Mouse (Mus musculus) lung, embryonic 16.5 days (tissue): ENCODE measurements around the gene Hmcn1. TPM values are rescaled to one million over a fixed set of nuclear protein-coding genes. Genes with fewer than 3 reads are reported as not detected.

Experiments
- ATAC-seq: fragments of 200-750 bp; cut with Nextera tagmentation; 2 replicates; pipeline ENCODE4 v1.8.0; 2017; ENCODE audit warnings: low read depth, mild to moderate bottlenecking, moderate library complexity
- H3K27ac ChIP-seq: fragments of 300-500 bp; sonication (generic); 2 replicates; pipeline ENCODE4 v1.5.1; 2014; ENCODE audit warnings: mild to moderate bottlenecking, control low read depth, low read length
- H3K27me3 ChIP-seq: fragments of 300-500 bp; sonication (generic); 2 replicates; pipeline ENCODE4 v1.6.1; 2014; ENCODE audit warnings: low read depth, low read length, mixed read lengths; ENCODE audit not compliant: control insufficient read depth, insufficient read depth
- H3K36me3 ChIP-seq: fragments of 300-500 bp; sonication (generic); 2 replicates; pipeline ENCODE4 v1.6.1; 2014; ENCODE audit warnings: low read length; ENCODE audit not compliant: control insufficient read depth, insufficient read depth
- H3K4me1 ChIP-seq: fragments of 300-500 bp; sonication (generic); replicated peaks from 2 replicates; pipeline ENCODE4 v1.6.1; 2014; ENCODE audit warnings: low read length, mixed read lengths; ENCODE audit not compliant: control insufficient read depth, insufficient read depth
- H3K4me2 ChIP-seq: fragments of 300-500 bp; sonication (generic); 2 replicates; pipeline ENCODE4 v1.6.1; 2014; ENCODE audit warnings: low read depth, low read length, control low read depth
- H3K4me3 ChIP-seq: fragments of 300-500 bp; sonication (generic); 2 replicates; pipeline ENCODE4 v1.5.1; 2014; ENCODE audit warnings: mild to moderate bottlenecking, low read length, control low read depth
- H3K9ac ChIP-seq: fragments of 300-500 bp; sonication (generic); 2 replicates; pipeline ENCODE4 v1.6.1; 2014; ENCODE audit warnings: low read length, control low read depth
- H3K9me3 ChIP-seq: fragments of 300-500 bp; sonication (generic); 2 replicates; pipeline ENCODE4 v1.6.1; 2016; ENCODE audit warnings: low read length; ENCODE audit not compliant: control insufficient read depth
- WGBS: fragments of 180-500 bp; shearing (Covaris S2); extraction: QIAGEN DNeasy Blood & Tissue Kit; methylation state at CpG from one replicate; pipeline ENCODE4 v1.1.7; 2014; 5-methylcytosine and 5-hydroxymethylcytosine counted together
- polyA plus RNA-seq: library from polyadenylated mRNA; unstranded; fragments of >200 nt; fragmentation: Nextera tagmentation; extraction: Ambion mirVana; gene quantifications from 2 replicates; pipeline ENCODE4 v1.2.1, GENCODE M21; 2015

Hmcn1 gene
- polyA plus RNA-seq, 1 experiment from 2014 or later, result 12.0 TPM

GRCm38 (mm10) chr1:150786746-150787145 lies 206.5 kb downstream of the Hmcn1 start:
- 64% methylated on average over 6 of the region's 6 CpGs for WGBS
- no peak overlapping the region for H3K27ac ChIP-seq
- H3K27me3 ChIP-seq, result no peaks in the 10 kb centered on the region
- H3K9ac ChIP-seq, result no peak overlapping the region
- no peaks in the 10 kb centered on the region for H3K36me3 ChIP-seq
- H3K4me2 ChIP-seq, result no peak overlapping the region
- ATAC-seq, result no peak
- no peak overlapping the region for H3K4me3 ChIP-seq
- peaks cover 5% of the 10 kb centered on the region; the same call in 1 of the 2 replicates for H3K4me1 ChIP-seq
- peaks cover 4% of the 10 kb centered on the region for H3K9me3 ChIP-seq

- ATAC-seq, result no peak
- no peak overlapping the region for H3K9ac ChIP-seq
- H3K4me3 ChIP-seq, result no peak overlapping the region
- H3K4me2 ChIP-seq, result no peak overlapping the region
- H3K36me3 ChIP-seq, result no peaks in the 10 kb centered on the region
- 69% methylated on average over 15 of the region's 15 CpGs for WGBS
- peaks cover 5% of the 10 kb centered on the region; the same call in 1 of the 2 replicates for H3K4me1 ChIP-seq
- no peaks in the 10 kb centered on the region for H3K27me3 ChIP-seq
- no peak overlapping the region for H3K27ac ChIP-seq
- H3K9me3 ChIP-seq, result peaks cover 4% of the 10 kb centered on the region
Observed at GRCm38 (mm10) chr1:150783070-150783842, 210.0 kb downstream of the Hmcn1 start.

- Histone ChIP-seq H3K27me3 (no peaks in the 10 kb centered on the region), H3K27ac (no peak overlapping the region), H3K4me1 (no peaks in the 10 kb centered on the region; the same call in 1 of the 2 replicates), H3K4me2 (no peak overlapping the region), H3K4me3 (no peak overlapping the region), H3K9me3 (peaks cover 4% of the 10 kb centered on the region), H3K9ac (no peak overlapping the region), H3K36me3 (no peaks in the 10 kb centered on the region)
- ATAC-seq, result no peak
- 27% methylated on average over 2 of the region's 2 CpGs for WGBS
Observed at GRCm38 (mm10) chr1:150779902-150780301, 213.3 kb downstream of the Hmcn1 start.

- Histone ChIP-seq H3K36me3 (no peaks in the 10 kb centered on the region), H3K9me3 (no peaks in the 10 kb centered on the region), H3K27ac (no peak overlapping the region), H3K9ac (no peak overlapping the region), H3K4me3 (no peak overlapping the region), H3K4me2 (no peak overlapping the region), H3K4me1 (no peaks in the 10 kb centered on the region; the same call in 1 of the 2 replicates), H3K27me3 (no peaks in the 10 kb centered on the region)
- no peak for ATAC-seq
Observed at GRCm38 (mm10) chr1:150776741-150777140, 216.5 kb downstream of the Hmcn1 start.

GRCm38 (mm10) chr1:150775742-150776141 lies 217.5 kb downstream of the Hmcn1 start:
- ATAC-seq, result no peak
- WGBS, result 57% methylated on average over 2 of the region's 2 CpGs
- no peak overlapping the region for H3K27ac ChIP-seq

GRCm38 (mm10) chr1:150772958-150773357 lies 220.3 kb downstream of the Hmcn1 start:
- no peak overlapping the region for H3K4me3 ChIP-seq
- WGBS, result 91% methylated on average over 3 of the region's 3 CpGs
- no peak overlapping the region for H3K4me2 ChIP-seq
- H3K36me3 ChIP-seq, result no peaks in the 10 kb centered on the region
- peaks cover 5% of the 10 kb centered on the region for H3K4me1 ChIP-seq
- ATAC-seq, result no peak
- no peaks in the 10 kb centered on the region for H3K27me3 ChIP-seq
- H3K9ac ChIP-seq, result no peak overlapping the region
- H3K9me3 ChIP-seq, result no peaks in the 10 kb centered on the region
- H3K27ac ChIP-seq, result no peak overlapping the region

More at GRCm38 (mm10) chr1:150775742-150776141, 217.5 kb downstream of the Hmcn1 start:
- Histone ChIP-seq H3K4me1 (peaks cover 5% of the 10 kb centered on the region), H3K9me3 (no peaks in the 10 kb centered on the region), H3K9ac (no peak overlapping the region), H3K4me2 (no peak overlapping the region), H3K4me3 (no peak overlapping the region), H3K27me3 (no peaks in the 10 kb centered on the region), H3K36me3 (no peaks in the 10 kb centered on the region)

GRCm38 (mm10) chr1:150770948-150771521 lies 222.2 kb downstream of the Hmcn1 start:
- Histone ChIP-seq H3K27me3 (no peaks in the 10 kb centered on the region), H3K4me1 (peaks cover 5% of the 10 kb centered on the region), H3K4me2 (no peak overlapping the region; the same call in 1 of the 2 replicates), H3K27ac (no peak overlapping the region; the same call in 1 of the 2 replicates), H3K36me3 (no peaks in the 10 kb centered on the region), H3K4me3 (no peak overlapping the region), H3K9ac (no peak overlapping the region), H3K9me3 (no peaks in the 10 kb centered on the region)
- ATAC-seq, result peak; percentile 56; the same call in 1 of the 2 replicates
- 44% methylated on average over 7 of the region's 7 CpGs for WGBS

GRCm38 (mm10) chr1:150769836-150770235 lies 223.4 kb downstream of the Hmcn1 start:
- Histone ChIP-seq H3K36me3 (no peaks in the 10 kb centered on the region), H3K9ac (no peak overlapping the region), H3K4me1 (peaks cover 5% of the 10 kb centered on the region), H3K4me2 (no peak overlapping the region), H3K27ac (no peak overlapping the region), H3K9me3 (no peaks in the 10 kb centered on the region), H3K27me3 (no peaks in the 10 kb centered on the region), H3K4me3 (no peak overlapping the region)
- ATAC-seq, result no peak
- 47% methylated on average over 2 of the region's 2 CpGs for WGBS

- no peak for ATAC-seq
- Histone ChIP-seq H3K4me1 (peaks cover 12% of the 10 kb centered on the region; the same call in 1 of the 2 replicates), H3K27ac (no peak overlapping the region), H3K9me3 (no peaks in the 10 kb centered on the region), H3K27me3 (no peaks in the 10 kb centered on the region), H3K4me3 (no peak overlapping the region), H3K4me2 (no peak overlapping the region), H3K36me3 (no peaks in the 10 kb centered on the region), H3K9ac (no peak overlapping the region)
- WGBS, result 85% methylated on average over 4 of the region's 4 CpGs
Observed at GRCm38 (mm10) chr1:150761678-150762077, 231.6 kb downstream of the Hmcn1 start.
